Mouse (Mus musculus) subcutaneous adipose tissue, adult 2 months (tissue): ENCODE measurements around the gene Vmn2r19. TPM values are rescaled to one million over a fixed set of nuclear protein-coding genes. Genes with fewer than 3 reads are reported as not detected.

Experiments used
- polyA plus RNA-seq: library from polyadenylated mRNA; depleted of rRNA; stranded (reverse); fragments of >200 nt; gene quantifications from 2 replicates; pipeline ENCODE4 v1.2.3, GENCODE M21; 2012; ENCODE audit warnings: low replicate concordance; rRNA removed

Vmn2r19 gene
- not detected in 2 replicates for polyA plus RNA-seq

GRCm38 (mm10) chr6:123308033-123308432 is at the start of gene Vmn2r19:
Vmn2r19 (plus strand) TSS chr6:123308333.

GRCm38 (mm10) chr6:123261555-123262161 is 46.5 kb upstream of the Vmn2r19 start, which contains the start of gene Clec4d:
Clec4d (plus strand) TSS chr6:123262111.

GRCm38 (mm10) chr6:123289753-123290152 is 18.4 kb upstream of the Vmn2r19 start, which contains the start of gene Clec4e:
Clec4e (minus strand) TSS chr6:123289870.

Other genes with a start within 250 kb of the Vmn2r19 start
- gene Clec4a2, start 201.9 kb upstream of the Vmn2r19 start, polyA plus RNA-seq, result 5.0 and 12.0 TPM in 2 replicates
- 0.16 TPM in 1 of 2 replicates, not detected in the other for gene Clec4b2, start 135.4 kb upstream of the Vmn2r19 start, polyA plus RNA-seq
- gene Clec4n, start 78.5 kb upstream of the Vmn2r19 start, polyA plus RNA-seq, result 0.85 and 1.9 TPM in 2 replicates
- 0.23 and 0.32 TPM in 2 replicates for gene Clec4d, start 46.2 kb upstream of the Vmn2r19 start, polyA plus RNA-seq
- 0.16 and 0.18 TPM in 2 replicates for gene Clec4e, start 18.5 kb upstream of the Vmn2r19 start, polyA plus RNA-seq
- gene Vmn2r20, start 109.8 kb downstream of the Vmn2r19 start, polyA plus RNA-seq, result not detected in 2 replicates
- not detected in 2 replicates for gene Vmn2r21, start 225.1 kb downstream of the Vmn2r19 start, polyA plus RNA-seq